Mouse (Mus musculus) kidney, postnatal 36 days (tissue): ENCODE data around the gene Il33.

Experiments used
- DNase-seq, 2 experiments: peaks; one replicate each; pipeline ENCODE4 v3.0.0; 2021 to 2022; ENCODE audit warnings: mixed read lengths in 2 of 2

The Il33 gene

DNA sequence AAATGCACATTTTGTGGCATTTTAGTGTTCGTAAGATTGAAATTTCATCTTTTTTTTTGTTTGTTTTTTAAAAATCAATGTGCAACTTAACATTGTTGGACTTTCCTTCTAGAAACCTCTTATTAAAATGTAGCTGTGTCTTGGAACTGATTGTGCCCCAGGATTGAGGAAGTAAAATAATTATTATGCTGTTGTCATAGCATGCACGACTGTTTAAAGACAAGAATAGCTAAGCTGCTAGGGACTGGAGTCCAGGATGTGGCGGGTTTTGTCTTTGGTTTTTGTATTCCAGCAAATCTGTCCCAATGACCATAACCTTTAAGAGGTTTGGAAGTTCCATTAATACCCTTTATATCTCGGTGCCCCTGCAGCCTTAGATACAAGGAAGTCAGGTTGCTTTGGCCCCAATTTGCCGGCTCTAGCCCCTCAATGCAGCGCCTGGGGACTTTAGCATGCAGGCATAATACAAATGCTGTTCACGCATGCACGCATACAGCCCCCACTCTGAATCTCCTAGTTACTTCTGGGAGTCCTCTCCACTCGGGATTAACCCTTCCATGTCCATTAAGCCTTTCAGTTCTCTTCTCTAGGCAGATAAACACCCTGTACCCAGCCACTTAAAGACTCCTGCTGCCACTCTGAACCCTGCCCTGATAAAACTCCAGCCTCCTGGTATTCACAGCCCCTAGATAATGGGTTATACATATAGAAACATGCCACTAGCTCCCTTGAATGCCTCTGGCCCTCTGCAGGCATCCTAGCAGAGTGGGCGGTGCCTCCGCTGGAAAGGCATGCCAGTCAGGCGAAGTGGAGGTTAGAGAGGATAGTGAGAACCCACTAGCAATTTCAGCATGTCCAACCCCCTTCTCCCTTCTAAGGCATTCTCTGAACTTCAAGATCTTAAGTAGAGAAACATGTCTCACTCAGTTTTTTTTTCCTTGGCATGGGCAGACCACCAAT lies 75.8 kb downstream of the Il33 start:
- no peak for DNase-seq

DNA sequence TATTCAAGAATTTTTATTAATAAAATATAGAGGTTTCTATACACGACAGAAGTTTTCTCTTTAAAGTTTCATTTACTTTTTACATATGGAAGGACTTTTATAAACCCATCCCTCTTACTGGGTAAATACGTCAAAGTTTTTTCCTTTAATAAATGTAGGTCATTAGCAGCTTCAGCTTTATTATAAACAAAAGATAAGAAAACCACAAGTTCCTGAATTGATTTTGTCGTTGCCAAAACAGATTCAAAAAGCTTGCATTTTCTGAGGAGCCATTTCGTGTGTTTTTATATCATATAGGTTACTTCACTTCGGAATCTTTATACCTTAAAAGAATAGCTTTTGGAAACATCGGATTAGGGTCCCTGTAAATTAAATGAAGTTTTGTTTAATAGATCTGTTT lies 76.6 kb downstream of the Il33 start:
- DNase-seq: no peak

DNA sequence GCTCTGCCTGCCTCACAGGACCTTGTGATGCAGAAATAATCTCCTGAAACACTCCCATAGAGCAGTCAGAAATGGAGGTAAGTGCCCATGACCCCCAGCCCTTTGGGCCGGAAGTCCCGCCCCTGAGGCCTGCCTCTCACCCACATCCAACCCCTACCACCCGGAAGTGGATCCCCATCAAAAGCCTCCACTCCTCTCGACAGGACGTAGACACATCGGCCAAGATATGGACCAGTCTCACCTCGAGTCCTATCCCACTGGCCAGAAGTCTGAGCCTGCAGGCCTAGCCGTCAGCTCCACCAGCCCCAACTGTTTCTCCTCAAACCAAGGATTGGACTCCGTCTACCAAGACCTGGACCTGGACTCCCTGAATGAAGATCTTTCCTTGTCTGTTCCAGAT lies 78.7 kb downstream of the Il33 start, which contains the start of gene Trpd52l3:
Trpd52l3 (plus strand) TSS at position 170 of the 400 bp plus-strand sequence.
- DNase-seq: no peak

DNA sequence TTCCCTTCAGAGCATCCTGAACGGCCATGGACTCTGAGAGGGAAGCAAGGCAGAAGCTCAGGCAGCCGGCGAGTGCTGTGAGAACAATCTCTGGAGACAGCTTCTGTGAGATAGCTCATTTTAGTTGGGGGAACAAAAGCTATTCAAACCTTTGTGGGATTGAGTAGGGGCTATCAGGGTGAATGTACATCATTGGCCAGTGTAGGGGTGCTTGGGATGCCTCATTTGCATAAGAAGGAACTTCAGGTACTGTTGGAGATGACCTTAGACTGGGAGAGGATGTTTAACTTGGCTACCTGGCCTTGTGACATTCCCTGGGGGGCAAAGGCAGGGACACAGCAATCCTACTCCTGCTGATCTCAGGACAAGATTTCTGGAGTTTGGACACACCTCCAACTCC lies 81.5 kb downstream of the Il33 start:
- no peak for DNase-seq
